Mouse (Mus musculus) MEL (cell line): ENCODE measurements around the gene Hpcal1.

Experiments used
- CTCF ChIP-seq, 3 experiments: IDR thresholded peaks in 2 of 3; conservative IDR thresholded peaks in 1 of 3; 2 replicates each; pipeline ENCODE4 v1.5.1; 2011 to 2012; ENCODE audit warnings: low read length in 3 of 3, low read depth in 2 of 3, mild to moderate bottlenecking in 2 of 3, improper control_type of control experiment in 1 of 3, inconsistent platforms in 1 of 3, mixed read lengths in 1 of 3, moderate library complexity in 1 of 3; ENCODE audit not compliant: control insufficient read depth in 1 of 3, insufficient read depth in 1 of 3, poor library complexity in 1 of 3, severe bottlenecking in 1 of 3
- E2F4 ChIP-seq: IDR thresholded peaks from 2 replicates; pipeline ENCODE4 v1.6.1; 2011; ENCODE audit warnings: low read depth, low read length, improper control_type of control experiment, borderline replicate concordance
- ETS1 ChIP-seq: IDR thresholded peaks from 2 replicates; pipeline ENCODE4 v1.6.1; 2012; ENCODE audit warnings: low read depth, mild to moderate bottlenecking, inconsistent platforms, low read length, improper control_type of control experiment, moderate library complexity
- GABPA ChIP-seq: IDR thresholded peaks from 2 replicates; pipeline ENCODE4 v1.6.1; 2012; ENCODE audit warnings: low read depth, mild to moderate bottlenecking, inconsistent platforms, low read length, improper control_type of control experiment, moderate library complexity
- HCFC1 ChIP-seq: IDR thresholded peaks from 2 replicates; pipeline ENCODE4 v1.6.1; 2012; ENCODE audit warnings: low read depth, mild to moderate bottlenecking, inconsistent platforms, low read length, improper control_type of control experiment, moderate library complexity
- MAX ChIP-seq: IDR thresholded peaks from 2 replicates; pipeline ENCODE4 v1.6.1; 2011; ENCODE audit warnings: low read length, improper control_type of control experiment
- MEF2A ChIP-seq: IDR thresholded peaks from 2 replicates; pipeline ENCODE4 v1.6.1; 2014; ENCODE audit warnings: low read depth, mild to moderate bottlenecking, inconsistent platforms, low read length, improper control_type of control experiment; ENCODE audit not compliant: poor library complexity, insufficient replicate concordance, severe bottlenecking; ENCODE audit errors: extremely low read depth
- POLR2A ChIP-seq, 2 experiments: IDR thresholded peaks; 2 replicates each; pipeline ENCODE4 v1.6.1; 2011 to 2012; ENCODE audit warnings: low read length in 2 of 2, mild to moderate bottlenecking in 2 of 2, control low read depth in 1 of 2, improper control_type of control experiment in 1 of 2, low read depth in 1 of 2, moderate library complexity in 1 of 2; ENCODE audit not compliant: control insufficient read depth in 1 of 2, insufficient read depth in 1 of 2, poor library complexity in 1 of 2
- RCOR1 ChIP-seq: IDR thresholded peaks from 2 replicates; pipeline ENCODE4 v1.6.1; 2012; ENCODE audit warnings: low read depth, mild to moderate bottlenecking, inconsistent platforms, low read length, improper control_type of control experiment
- SIN3A ChIP-seq: IDR thresholded peaks from 2 replicates; pipeline ENCODE4 v1.6.1; 2012; ENCODE audit warnings: low read length, improper control_type of control experiment, inconsistent platforms
- UBTF ChIP-seq: IDR thresholded peaks from 2 replicates; pipeline ENCODE4 v1.6.1; 2012; ENCODE audit warnings: low read depth, mild to moderate bottlenecking, inconsistent platforms, low read length, improper control_type of control experiment, moderate library complexity, borderline replicate concordance; ENCODE audit not compliant: insufficient read depth
- ZMIZ1 ChIP-seq: IDR thresholded peaks from 2 replicates; pipeline ENCODE4 v1.6.1; 2012; ENCODE audit warnings: low read depth, mild to moderate bottlenecking, inconsistent platforms, low read length, improper control_type of control experiment, moderate library complexity
- ZNF384 ChIP-seq: IDR thresholded peaks from 2 replicates; pipeline ENCODE4 v1.6.1; 2012; ENCODE audit warnings: low read depth, mild to moderate bottlenecking, inconsistent platforms, low read length, improper control_type of control experiment

- TF ChIP-seq ZMIZ1 (no peak), CTCF (IDR thresholded peaks at IDR 0.05 in 2 of 3, conservative IDR thresholded peaks at IDR 0.05 in 1 of 3; ENCODE audit: control insufficient read depth in 1 of 3, insufficient read depth in 1 of 3, low read depth in 2 of 3, low read length in 3 of 3, poor library complexity in 1 of 3, severe bottlenecking in 1 of 3) (no peak), GABPA (no peak), ETS1 (no peak), MEF2A (no peak), POLR2A (IDR thresholded peaks at IDR 0.05; ENCODE audit: control insufficient read depth in 1 of 2, insufficient read depth in 1 of 2, low read depth in 1 of 2, low read length in 2 of 2, poor library complexity in 1 of 2) (no peak), SIN3A (no peak), RCOR1 (no peak), HCFC1 (no peak), UBTF (no peak), E2F4 (no peak), MAX (no peak), ZNF384 (no peak)
Observed at GRCm38 (mm10) chr12:17779093-17779492, 88.4 kb downstream of the Hpcal1 start.
